Mouse (Mus musculus): ENCODE data around the gene Tmtc4.

The Tmtc4 gene

DNA sequence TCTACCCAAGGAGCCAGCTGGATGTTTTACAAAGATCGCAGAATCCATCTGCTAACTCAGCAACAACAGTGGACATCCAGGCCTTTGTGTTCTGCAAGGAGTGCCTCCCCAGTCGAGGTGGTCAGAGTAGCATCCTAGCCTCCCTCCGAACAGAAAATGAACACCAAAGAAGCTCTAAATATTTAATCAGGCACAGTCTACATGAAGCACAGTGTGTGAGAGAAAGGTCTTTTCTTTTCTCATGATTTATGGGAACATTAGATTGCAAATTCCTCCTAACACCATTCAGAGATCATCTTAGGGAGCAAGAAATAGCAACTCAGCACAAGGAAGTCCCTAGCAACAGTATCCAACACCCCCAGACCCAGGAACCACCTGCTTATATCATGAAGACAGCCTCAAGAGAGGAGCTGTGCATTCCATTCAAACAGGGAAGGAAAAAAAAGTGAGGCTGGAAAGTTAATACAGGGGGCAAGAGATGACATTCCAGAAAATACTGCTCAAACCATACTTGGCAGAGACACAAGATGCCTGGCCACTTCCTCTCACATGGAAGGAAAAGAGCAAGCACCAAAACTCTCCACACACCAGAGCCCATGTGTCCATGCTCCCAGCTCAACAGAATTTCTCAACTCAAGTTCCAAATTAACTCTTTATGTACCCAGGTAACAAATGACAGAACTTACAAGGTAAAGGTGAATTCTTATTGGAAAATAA, 8.8 kb downstream of the Tmtc4 start:
- DNase-seq (ENCODE audit: low spot score): no peak

DNA sequence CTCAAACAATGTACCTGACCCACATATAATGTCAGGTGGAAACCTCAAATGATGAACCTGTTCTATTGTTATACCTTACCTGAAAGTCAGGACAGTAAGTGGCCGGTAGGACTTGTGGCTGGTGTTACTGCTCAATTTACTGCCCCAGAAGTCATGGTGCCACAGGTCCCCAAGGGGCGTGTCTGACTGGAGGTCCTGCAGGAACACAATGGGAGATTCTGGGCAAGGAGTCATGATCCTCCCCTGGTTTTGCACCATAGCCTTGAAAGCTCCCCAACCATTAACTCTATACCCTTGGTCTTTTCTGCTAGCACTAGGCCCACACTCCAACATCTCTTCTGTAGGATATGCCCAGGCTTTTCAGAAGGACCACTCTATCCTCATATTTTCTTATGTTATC, 10.7 kb downstream of the Tmtc4 start:
- DNase-seq (ENCODE audit: low spot score): no peak

DNA sequence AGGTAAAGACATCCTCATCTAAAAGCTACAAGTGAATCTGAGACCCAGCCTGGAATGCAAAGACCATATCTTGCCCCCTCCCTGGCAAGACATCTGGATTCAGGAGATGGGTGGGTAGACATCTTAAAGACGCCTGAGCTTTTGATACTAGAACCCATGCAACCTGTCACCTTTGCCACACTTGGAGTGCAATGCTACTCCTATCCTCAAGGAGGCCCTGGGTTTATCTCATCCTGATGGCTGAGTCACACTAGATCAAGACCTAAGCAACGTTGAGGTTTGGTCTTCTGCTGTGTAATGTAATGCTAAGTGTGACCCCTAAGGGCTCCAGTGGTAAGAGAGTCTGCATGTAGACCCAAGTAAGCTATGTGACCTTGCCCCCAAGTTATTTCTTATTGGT, 15.8 kb downstream of the Tmtc4 start:
- no peak for DNase-seq (ENCODE audit: low spot score)

DNA sequence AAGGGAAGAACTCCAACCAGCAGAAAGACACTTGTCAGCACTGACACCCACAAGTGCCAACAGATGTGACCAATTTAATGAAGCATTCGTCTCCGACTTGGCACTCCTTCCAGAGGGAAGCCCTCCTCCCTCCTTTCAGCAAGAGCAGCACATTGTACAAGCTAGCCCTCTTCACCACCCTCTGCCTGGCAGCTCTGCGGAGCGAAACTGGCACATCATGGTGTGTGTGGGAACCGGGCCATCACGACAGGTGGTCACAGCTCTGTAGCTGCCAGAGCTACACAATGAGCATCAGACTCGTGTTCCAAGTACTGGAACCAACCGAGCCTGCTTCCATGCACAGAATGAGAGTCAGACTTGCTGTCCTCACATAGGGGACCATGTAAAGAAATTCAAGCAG, 25.9 kb downstream of the Tmtc4 start:
- DNase-seq (ENCODE audit: low spot score): no peak

DNA sequence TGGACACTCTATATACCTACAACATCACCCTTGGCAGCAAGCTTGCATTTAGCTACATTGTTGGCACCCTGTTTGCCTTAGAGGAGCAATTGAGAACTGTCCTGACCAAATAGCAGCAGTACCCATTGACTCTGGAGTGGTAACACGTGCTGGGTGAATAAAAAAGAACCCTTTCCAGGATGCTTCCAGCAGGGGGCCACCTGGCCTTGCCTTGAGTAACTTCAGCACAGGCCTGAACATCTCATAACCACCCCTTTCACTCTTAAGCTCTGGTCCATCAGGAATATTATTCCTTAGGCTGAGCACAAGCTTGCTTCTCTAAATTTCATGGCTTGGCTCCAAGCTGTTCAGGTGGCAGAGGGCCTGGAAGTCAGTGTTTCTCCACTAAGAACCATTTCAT, 30.5 kb downstream of the Tmtc4 start:
- DNase-seq (ENCODE audit: low spot score): peak; percentile 63

DNA sequence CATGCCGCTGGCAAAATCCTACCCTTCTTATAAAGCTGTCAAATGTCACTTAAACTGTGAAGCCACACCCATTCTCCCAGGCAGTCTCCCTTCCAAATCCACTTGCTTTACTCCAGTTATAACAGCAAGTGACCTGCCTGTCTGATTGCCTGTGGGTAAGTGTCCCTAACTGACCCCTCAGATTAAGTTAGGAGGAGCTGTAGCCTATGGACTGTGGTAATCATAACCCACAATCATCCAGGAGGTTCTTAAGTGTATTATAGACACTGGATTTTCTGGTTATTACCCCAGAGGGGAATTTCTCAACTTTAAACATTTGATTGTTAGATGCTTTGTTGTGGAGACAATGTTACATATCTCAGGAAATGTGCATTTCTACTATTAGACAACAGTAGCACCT, 31.3 kb downstream of the Tmtc4 start:
- no peak for DNase-seq (ENCODE audit: low spot score)

GRCm38 (mm10) chr14:122951676-122952445, 32.0 kb downstream of the Tmtc4 start:
- no peak for DNase-seq (ENCODE audit: low spot score)

DNA sequence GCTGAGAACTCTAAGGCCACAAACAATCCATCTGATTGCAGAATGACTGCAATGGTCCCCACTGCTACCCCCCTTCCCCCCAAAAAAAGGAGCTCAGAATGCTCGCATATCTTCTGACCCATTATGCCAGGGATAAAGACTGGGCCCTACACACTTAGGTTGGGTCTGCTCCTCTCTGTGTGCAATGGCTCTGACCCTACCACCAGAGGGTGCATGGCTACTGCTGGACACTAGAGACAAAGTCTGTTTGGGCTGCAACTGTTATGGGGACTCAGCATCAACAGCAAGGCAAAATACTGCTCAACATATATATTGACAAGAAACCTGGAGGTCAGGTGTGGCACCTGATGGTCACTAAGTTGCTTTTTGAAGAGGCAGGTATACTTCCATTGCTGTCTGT, 32.9 kb downstream of the Tmtc4 start:
- DNase-seq (ENCODE audit: low spot score): no peak

GRCm38 (mm10) chr14:122943475-122943853, 40.4 kb downstream of the Tmtc4 start:
- DNase-seq (ENCODE audit: low spot score): no peak

- DNase-seq (ENCODE audit: low spot score): no peak
Observed at GRCm38 (mm10) chr14:122942757-122943474, 40.9 kb downstream of the Tmtc4 start.

- no peak for DNase-seq (ENCODE audit: low spot score)
Observed at GRCm38 (mm10) chr14:122936460-122936859, 47.4 kb downstream of the Tmtc4 start.

GRCm38 (mm10) chr14:122920011-122920410, 63.8 kb downstream of the Tmtc4 start:
- DNase-seq (ENCODE audit: low spot score): no peak

GRCm38 (mm10) chr14:122917676-122918075, 66.2 kb downstream of the Tmtc4 start:
- DNase-seq (ENCODE audit: low spot score): no peak

- DNase-seq (ENCODE audit: low spot score): no peak
Observed at GRCm38 (mm10) chr14:122913657-122914056, 70.2 kb downstream of the Tmtc4 start, which contains the start of gene Ggact. Ggact (minus strand) TSS chr14:122913757.

- peak; percentile 59 for DNase-seq (ENCODE audit: low spot score)
Observed at GRCm38 (mm10) chr14:122912812-122913498, 70.9 kb downstream of the Tmtc4 start.

DNA sequence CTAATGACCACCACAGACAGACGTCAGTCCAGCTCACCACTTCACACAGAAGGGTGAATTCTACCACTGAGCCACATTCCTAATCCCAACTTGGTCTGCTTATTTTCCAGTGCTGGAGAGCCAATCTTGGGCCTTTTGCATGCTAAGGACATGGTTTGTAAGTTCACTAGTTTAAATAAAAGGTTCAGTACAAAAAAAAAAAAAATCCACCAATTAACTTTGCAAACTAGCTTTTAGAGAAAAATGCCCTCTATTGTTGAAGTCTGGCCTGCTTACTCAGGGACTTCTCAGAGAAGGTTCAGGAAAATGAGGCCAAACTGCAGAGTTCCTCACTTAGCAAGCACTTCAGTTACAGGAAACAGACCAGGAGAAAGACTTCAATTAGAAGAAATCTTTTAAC, 71.7 kb downstream of the Tmtc4 start:
- DNase-seq (ENCODE audit: low spot score): no peak

DNA sequence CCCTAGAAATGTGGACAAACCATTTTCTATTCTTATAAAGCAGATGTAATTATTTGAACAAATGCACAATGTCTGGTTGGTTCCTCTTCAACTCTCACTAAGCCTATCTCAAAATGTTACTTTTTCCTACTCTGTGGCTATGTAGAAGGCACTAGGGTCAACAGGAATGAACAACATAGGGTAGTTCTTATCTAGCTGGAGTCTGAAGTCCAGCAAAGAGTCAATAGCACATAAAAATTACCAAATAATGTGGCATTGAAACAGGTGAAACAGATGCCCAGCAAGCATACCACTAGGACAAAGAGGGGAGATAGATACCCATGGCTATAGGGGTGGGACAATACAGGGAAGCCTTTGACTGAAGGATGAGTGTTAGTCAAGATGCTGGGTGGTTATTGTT, 72.6 kb downstream of the Tmtc4 start:
- DNase-seq (ENCODE audit: low spot score): no peak

DNA sequence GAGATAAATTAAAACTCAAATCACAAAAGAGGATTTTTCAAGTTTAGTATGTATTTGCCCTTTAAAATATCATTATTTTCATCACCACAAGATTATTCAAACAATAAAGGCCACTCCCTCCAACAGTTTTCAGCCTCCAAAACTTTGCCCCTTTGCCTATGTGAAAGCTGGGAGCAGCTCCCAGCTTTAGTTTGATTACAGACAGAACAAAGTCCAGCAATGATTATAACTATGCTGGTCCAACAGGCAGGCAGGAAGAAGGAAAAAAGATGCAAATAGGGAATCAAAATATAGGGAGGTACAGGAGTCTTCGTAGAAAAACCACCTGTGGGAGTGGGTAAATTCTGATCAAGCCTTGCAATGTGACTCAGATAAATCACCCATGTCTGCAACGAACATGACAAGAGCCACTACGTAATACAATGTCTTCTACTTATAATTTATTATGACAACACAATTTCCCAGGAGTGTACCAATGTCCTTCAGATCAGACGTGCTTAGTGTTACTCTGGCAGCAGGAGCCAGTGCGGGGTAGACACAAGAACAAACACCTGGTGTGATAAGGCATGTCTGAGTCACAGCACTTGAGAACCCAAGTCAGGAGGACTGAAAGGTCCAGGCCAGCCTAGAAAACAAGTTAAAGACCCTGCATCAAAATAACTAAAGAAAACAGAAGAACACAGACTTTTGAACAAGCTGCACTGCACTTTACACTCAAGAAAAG, 74.3 kb downstream of the Tmtc4 start:
- no peak for DNase-seq (ENCODE audit: low spot score)

DNA sequence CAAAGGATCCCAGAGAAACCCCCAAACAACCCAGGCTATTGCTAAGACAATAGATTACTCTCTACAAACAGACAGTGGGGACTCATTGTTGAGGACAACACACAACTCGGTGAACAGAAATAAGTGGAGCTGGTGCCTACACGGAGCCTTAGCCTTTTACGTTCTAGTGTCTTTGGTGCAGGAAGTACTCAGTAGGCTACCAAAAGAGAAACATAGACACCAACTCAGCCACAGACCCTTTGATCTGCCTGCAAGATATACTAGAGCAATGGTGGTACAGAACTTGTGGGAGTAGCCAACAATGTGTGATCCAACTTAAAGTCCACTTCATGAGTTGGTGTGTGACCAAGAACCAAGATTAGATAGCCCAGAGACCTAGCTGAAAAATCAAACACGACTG, 75.8 kb downstream of the Tmtc4 start:
- no peak for DNase-seq (ENCODE audit: low spot score)

- no peak for DNase-seq (ENCODE audit: low spot score)
Observed at GRCm38 (mm10) chr14:122905007-122905406, 78.8 kb downstream of the Tmtc4 start.

GRCm38 (mm10) chr14:122903923-122904351, 79.9 kb downstream of the Tmtc4 start:
- no peak for DNase-seq (ENCODE audit: low spot score)

- DNase-seq (ENCODE audit: low spot score): peak; percentile 54
Observed at GRCm38 (mm10) chr14:122902884-122903283, 81.0 kb downstream of the Tmtc4 start.

Data from MN1 (cell line).